Mouse (Mus musculus) limb, embryonic 13.5 days (tissue): Measurements from ENCODE around the gene Gcnt3. TPM values are rescaled to one million over a fixed set of nuclear protein-coding genes. Genes with fewer than 3 reads are reported as not detected.

Source experiments
- ATAC-seq: fragments of 200-750 bp; cut with Nextera tagmentation; 2 replicates; pipeline ENCODE4 v1.8.0; 2017; ENCODE audit warnings: low read depth, moderate number of reproducible peaks, moderate TSS enrichment; ENCODE audit not compliant: low FRiP score
- H3K27ac ChIP-seq: fragments of 300-500 bp; sonication (generic); 2 replicates; pipeline ENCODE4 v1.5.1; 2015; ENCODE audit warnings: inconsistent platforms, mild to moderate bottlenecking, moderate library complexity
- H3K27me3 ChIP-seq: fragments of 300-500 bp; sonication (generic); 2 replicates; pipeline ENCODE4 v1.6.1; 2015; ENCODE audit warnings: mild to moderate bottlenecking, inconsistent platforms
- H3K36me3 ChIP-seq: fragments of 300-500 bp; sonication (generic); 2 replicates; pipeline ENCODE4 v1.6.1; 2015; ENCODE audit warnings: inconsistent platforms, mild to moderate bottlenecking, moderate library complexity
- H3K4me1 ChIP-seq: fragments of 300-500 bp; sonication (generic); 2 replicates; pipeline ENCODE4 v1.6.1; 2015; ENCODE audit warnings: inconsistent platforms
- H3K4me2 ChIP-seq: fragments of 300-500 bp; sonication (generic); replicated peaks from 2 replicates; pipeline ENCODE4 v1.6.1; 2015; ENCODE audit warnings: inconsistent platforms, mild to moderate bottlenecking, moderate library complexity
- H3K4me3 ChIP-seq: fragments of 300-500 bp; sonication (generic); 2 replicates; pipeline ENCODE4 v1.5.1; 2015; ENCODE audit warnings: moderate library complexity, mild to moderate bottlenecking, inconsistent platforms
- H3K9ac ChIP-seq: fragments of 300-500 bp; sonication (generic); 2 replicates; pipeline ENCODE4 v1.6.1; 2015; ENCODE audit warnings: mild to moderate bottlenecking, inconsistent platforms
- H3K9me3 ChIP-seq: fragments of 300-500 bp; sonication (generic); 2 replicates; pipeline ENCODE4 v1.6.1; 2016; ENCODE audit warnings: inconsistent platforms
- WGBS: fragments of 180-500 bp; shearing (Covaris S2); methylation state at CpG from one replicate; pipeline ENCODE4 v1.1.7; 2015; 5-methylcytosine and 5-hydroxymethylcytosine counted together
- polyA plus RNA-seq: library from polyadenylated mRNA; unstranded; fragments of >200 nt; fragmentation: Nextera tagmentation; extraction: Ambion mirVana; gene quantifications from 2 replicates; pipeline ENCODE4 v1.2.1, GENCODE M21; 2015

Gene Gcnt3
- polyA plus RNA-seq, 1 experiment from 2014 or later, result 0.03 TPM

GRCm38 (mm10) chr9:70012408-70012901 is 25.4 kb downstream of the Gcnt3 start, which contains the start of gene Gtf2a2:
Gene Gtf2a2, plus strand, starts transcription at chr9:70012550.
- H3K9ac ChIP-seq, result peak within 1 kb of the TSS; percentile 90
- H3K27me3 ChIP-seq, result no peaks in the 10 kb centered on the region
- WGBS, result under 1% methylated on average over 53 of the region's 57 CpGs
- peak within 1 kb of the TSS; percentile 74 for H3K4me2 ChIP-seq
- H3K4me3 ChIP-seq, result peak within 1 kb of the TSS; percentile 86
- peak; percentile 98 for ATAC-seq
- H3K9me3 ChIP-seq, result no peaks in the 10 kb centered on the region
- peak within 1 kb of the TSS; percentile 91 for H3K27ac ChIP-seq
- peaks cover 17% of the 10 kb centered on the region for H3K4me1 ChIP-seq
- H3K36me3 ChIP-seq, result peaks cover 37% of the 10 kb centered on the region

GRCm38 (mm10) chr9:70011537-70012407 is 26.1 kb downstream of the Gcnt3 start:
- peak overlapping the region; percentile 90 for H3K9ac ChIP-seq
- H3K4me1 ChIP-seq, result peaks cover 17% of the 10 kb centered on the region
- H3K4me2 ChIP-seq, result peak overlapping the region; percentile 74
- peak overlapping the region; percentile 91 for H3K27ac ChIP-seq
- H3K36me3 ChIP-seq, result peaks cover 37% of the 10 kb centered on the region
- H3K4me3 ChIP-seq, result peak overlapping the region; percentile 86
- 62% methylated on average over 14 of the region's 14 CpGs for WGBS
- no peaks in the 10 kb centered on the region for H3K9me3 ChIP-seq
- ATAC-seq, result no peak
- H3K27me3 ChIP-seq, result no peaks in the 10 kb centered on the region

- no peak overlapping the region for H3K9ac ChIP-seq
- H3K9me3 ChIP-seq, result no peaks in the 10 kb centered on the region
- H3K4me1 ChIP-seq, result peaks cover 17% of the 10 kb centered on the region
- H3K4me3 ChIP-seq, result no peak overlapping the region
- no peak overlapping the region for H3K4me2 ChIP-seq
- peaks cover 39% of the 10 kb centered on the region for H3K36me3 ChIP-seq
- H3K27me3 ChIP-seq, result no peaks in the 10 kb centered on the region
- ATAC-seq, result no peak
- no peak overlapping the region for H3K27ac ChIP-seq
- 91% methylated on average over 5 of the region's 5 CpGs for WGBS
Measured at GRCm38 (mm10) chr9:70010781-70011473, 27.0 kb downstream of the Gcnt3 start.

DNA sequence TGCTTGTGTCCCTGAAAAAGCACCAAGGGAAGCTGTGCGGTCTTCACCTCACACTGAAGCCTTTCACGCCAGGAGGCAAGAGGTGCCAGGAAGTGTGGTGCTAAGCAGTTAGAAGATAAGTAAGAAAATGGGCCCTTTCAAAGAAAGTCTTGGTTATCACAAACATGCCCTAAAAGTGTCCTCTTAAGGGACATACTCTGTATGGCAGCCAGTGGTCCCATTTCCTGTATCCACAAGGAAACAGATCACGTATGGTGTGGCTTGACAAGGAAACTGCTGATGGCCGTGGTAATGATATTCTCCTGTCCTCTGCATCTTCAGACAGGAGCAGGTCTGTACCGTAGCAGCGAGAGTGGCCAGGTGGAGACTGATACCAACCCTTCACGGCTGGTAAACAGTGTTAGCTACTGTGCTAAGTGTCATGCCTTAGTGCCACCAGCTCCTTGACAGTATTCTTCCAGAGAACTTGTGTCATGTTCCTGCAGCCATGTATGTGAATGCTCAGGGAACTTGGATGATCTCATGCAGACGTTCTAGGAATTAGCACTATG is 28.1 kb downstream of the Gcnt3 start:
- peaks cover 48% of the 10 kb centered on the region for H3K36me3 ChIP-seq
- WGBS, result 87% methylated on average over 8 of the region's 8 CpGs
- H3K4me2 ChIP-seq, result no peak overlapping the region
- H3K4me1 ChIP-seq, result peaks cover 17% of the 10 kb centered on the region
- H3K4me3 ChIP-seq, result no peak overlapping the region
- ATAC-seq, result no peak
- no peaks in the 10 kb centered on the region for H3K27me3 ChIP-seq
- no peaks in the 10 kb centered on the region for H3K9me3 ChIP-seq
- no peak overlapping the region for H3K9ac ChIP-seq
- no peak overlapping the region for H3K27ac ChIP-seq

DNA sequence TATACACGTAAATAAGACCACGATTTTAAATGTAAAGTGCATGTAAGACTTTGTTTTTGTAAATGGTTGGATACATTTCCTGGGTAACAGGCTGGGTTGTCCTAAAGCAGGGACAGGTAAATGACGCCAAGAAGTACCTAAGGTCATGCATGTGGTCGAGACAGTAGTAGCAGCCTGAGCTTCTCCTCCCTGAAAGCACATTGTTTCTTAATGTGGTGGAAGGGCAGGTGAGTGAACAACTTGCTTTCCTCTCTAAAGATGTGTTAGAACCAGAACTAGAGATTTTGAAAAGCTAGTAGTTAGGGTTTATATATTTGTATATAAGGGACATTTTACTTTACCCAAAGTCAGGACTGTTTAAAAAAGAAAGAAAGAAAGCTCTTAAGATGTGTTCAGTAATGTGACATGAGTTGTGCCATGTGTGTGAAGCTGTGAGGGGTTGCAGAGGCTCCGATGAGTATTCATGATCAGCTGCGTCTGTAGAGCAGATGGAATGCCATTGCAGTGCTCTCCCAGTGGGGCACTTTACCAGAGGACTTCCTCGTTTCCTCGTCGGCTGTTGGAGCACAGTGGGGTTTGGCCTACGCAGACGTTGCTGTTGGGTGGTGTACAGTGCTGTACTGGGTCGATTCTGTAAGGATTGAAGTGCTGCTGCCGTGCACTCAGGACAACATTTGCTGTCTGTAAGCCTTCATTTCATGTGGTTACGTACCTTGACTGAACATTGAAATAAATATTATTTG is 30.2 kb downstream of the Gcnt3 start:
- no peak overlapping the region for H3K27ac ChIP-seq
- H3K9me3 ChIP-seq, result no peaks in the 10 kb centered on the region
- no peaks in the 10 kb centered on the region for H3K27me3 ChIP-seq
- no peak overlapping the region for H3K4me2 ChIP-seq
- ATAC-seq, result no peak
- H3K4me1 ChIP-seq, result peaks cover 3% of the 10 kb centered on the region; the same call in 1 of the 2 replicates
- no peak overlapping the region for H3K4me3 ChIP-seq
- 87% methylated on average over 14 of the region's 14 CpGs for WGBS
- H3K36me3 ChIP-seq, result peaks cover 64% of the 10 kb centered on the region
- H3K9ac ChIP-seq, result no peak overlapping the region

DNA sequence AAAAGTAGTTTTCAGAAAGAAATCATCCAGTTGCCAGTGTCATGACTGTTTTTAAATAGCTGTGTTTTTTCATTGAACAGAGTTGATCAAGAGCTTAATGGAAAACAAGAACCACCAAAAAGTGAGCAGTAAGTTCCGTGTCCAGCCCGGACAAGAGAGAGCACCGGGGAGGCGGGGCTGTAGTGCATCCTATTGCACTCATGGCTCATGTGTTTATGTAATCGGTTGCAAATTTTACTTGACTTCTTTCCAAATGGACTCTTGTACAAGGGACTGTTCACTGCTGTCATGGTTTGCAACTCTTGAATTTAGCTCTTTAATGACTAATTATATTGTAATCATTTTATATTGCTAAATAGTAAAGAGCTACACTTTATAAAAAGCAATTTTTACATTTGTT is 30.9 kb downstream of the Gcnt3 start:
- Histone ChIP-seq H3K4me3 (no peak overlapping the region), H3K9me3 (no peaks in the 10 kb centered on the region), H3K4me1 (peaks cover 3% of the 10 kb centered on the region; the same call in 1 of the 2 replicates), H3K9ac (no peak overlapping the region), H3K4me2 (no peak overlapping the region), H3K27me3 (no peaks in the 10 kb centered on the region), H3K36me3 (peaks cover 69% of the 10 kb centered on the region), H3K27ac (no peak overlapping the region)
- 96% methylated on average over 5 of the region's 5 CpGs for WGBS
- no peak for ATAC-seq

DNA sequence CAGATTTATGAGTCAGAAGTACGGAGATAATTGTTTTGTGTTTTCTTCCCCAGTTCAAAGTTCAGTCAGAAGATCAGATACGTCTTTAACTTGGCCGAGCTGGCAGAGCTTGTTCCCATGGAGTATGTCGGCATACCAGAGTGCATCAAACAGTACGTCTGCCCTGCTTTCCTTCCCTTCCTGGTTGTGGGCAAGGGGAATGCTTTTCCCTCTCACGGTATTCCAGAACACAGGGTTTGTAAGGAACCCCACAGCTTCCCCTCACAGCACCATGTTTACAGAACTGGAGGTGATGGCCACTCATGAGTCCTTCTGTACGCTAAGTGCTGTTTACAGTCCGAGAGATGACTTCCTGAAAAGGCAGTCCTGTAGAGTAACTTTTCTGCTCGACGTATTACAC is 34.4 kb downstream of the Gcnt3 start:
- 89% methylated on average over 10 of the region's 10 CpGs for WGBS
- peaks cover 82% of the 10 kb centered on the region for H3K36me3 ChIP-seq

GRCm38 (mm10) chr9:69999318-69999717 is 38.6 kb downstream of the Gcnt3 start:
- ATAC-seq, result no peak
- WGBS, result 75% methylated on average over 1 of the region's 1 CpGs
- H3K27me3 ChIP-seq, result no peaks in the 10 kb centered on the region
- no peak overlapping the region for H3K4me2 ChIP-seq
- no peak overlapping the region for H3K27ac ChIP-seq
- H3K9me3 ChIP-seq, result no peaks in the 10 kb centered on the region
- peaks cover 83% of the 10 kb centered on the region for H3K36me3 ChIP-seq
- H3K9ac ChIP-seq, result no peak overlapping the region
- H3K4me3 ChIP-seq, result no peak overlapping the region
- no peaks in the 10 kb centered on the region for H3K4me1 ChIP-seq

More for the DNA sequence above, 34.4 kb downstream of the Gcnt3 start:
- H3K4me1 ChIP-seq, result no peaks in the 10 kb centered on the region
- H3K4me3 ChIP-seq, result no peak overlapping the region
- H3K27ac ChIP-seq, result no peak overlapping the region
- H3K4me2 ChIP-seq, result no peak overlapping the region
- no peaks in the 10 kb centered on the region for H3K27me3 ChIP-seq
- H3K9me3 ChIP-seq, result no peaks in the 10 kb centered on the region
- no peak for ATAC-seq
- no peak overlapping the region for H3K9ac ChIP-seq

DNA sequence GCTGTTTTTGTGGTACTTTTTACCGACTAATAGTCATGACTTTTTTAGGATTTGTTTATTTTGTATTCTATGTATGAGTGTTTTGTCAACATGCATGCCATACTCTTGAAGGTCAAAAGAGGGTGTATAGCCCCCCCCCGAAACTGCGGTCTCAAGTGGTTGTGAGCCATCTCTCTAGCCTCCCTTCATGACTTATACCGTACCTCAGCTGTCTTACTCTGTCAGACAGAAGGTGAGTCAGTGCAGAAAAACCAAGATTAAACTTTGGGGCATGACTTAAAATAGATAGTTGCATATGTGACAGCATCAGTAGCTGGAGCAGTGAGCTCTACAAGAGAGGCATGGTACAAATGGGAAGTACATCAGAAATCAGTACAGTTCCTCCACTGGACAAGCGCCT is 43.3 kb downstream of the Gcnt3 start:
- peaks cover 54% of the 10 kb centered on the region for H3K36me3 ChIP-seq
- no peak overlapping the region for H3K4me3 ChIP-seq
- WGBS, result 94% methylated on average over 5 of the region's 5 CpGs
- H3K27ac ChIP-seq, result no peak overlapping the region
- no peak for ATAC-seq
- no peaks in the 10 kb centered on the region for H3K27me3 ChIP-seq
- peaks cover 32% of the 10 kb centered on the region for H3K4me1 ChIP-seq
- no peaks in the 10 kb centered on the region for H3K9me3 ChIP-seq
- no peak overlapping the region for H3K4me2 ChIP-seq
- H3K9ac ChIP-seq, result no peak overlapping the region

DNA sequence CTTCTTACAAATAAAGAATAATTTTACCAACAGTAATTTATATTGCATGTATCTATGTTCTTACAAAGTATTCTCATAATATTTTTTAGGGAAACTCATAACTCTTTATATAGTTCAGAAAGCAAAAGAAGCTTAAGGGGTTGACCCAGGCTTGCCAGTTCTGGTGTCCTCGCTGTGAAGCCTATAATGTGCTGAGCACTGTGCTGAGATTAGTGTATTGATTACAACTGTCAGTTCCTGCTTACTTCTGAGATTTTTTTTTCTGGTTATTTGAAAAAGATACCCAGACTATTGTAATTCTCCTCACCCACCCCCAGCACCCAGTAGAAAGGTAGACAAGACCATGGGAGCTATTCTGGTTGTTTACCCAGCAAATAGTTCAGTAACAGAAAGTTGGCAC is 44.4 kb downstream of the Gcnt3 start:
- no peaks in the 10 kb centered on the region for H3K9me3 ChIP-seq
- 91% methylated on average over 1 of the region's 1 CpGs for WGBS
- no peak for ATAC-seq
- no peak overlapping the region; the same call in 1 of the 2 replicates for H3K27ac ChIP-seq
- H3K27me3 ChIP-seq, result no peaks in the 10 kb centered on the region
- H3K4me1 ChIP-seq, result peaks cover 36% of the 10 kb centered on the region
- no peak overlapping the region for H3K4me3 ChIP-seq
- H3K4me2 ChIP-seq, result no peak overlapping the region
- peaks cover 44% of the 10 kb centered on the region for H3K36me3 ChIP-seq
- no peak overlapping the region for H3K9ac ChIP-seq

GRCm38 (mm10) chr9:69992841-69993277 is 45.0 kb downstream of the Gcnt3 start:
- H3K27ac ChIP-seq, result no peak overlapping the region; the same call in 1 of the 2 replicates
- peaks cover 39% of the 10 kb centered on the region for H3K36me3 ChIP-seq
- peaks cover 40% of the 10 kb centered on the region for H3K4me1 ChIP-seq
- H3K4me3 ChIP-seq, result no peak overlapping the region
- no peaks in the 10 kb centered on the region for H3K27me3 ChIP-seq
- 0 out of 2 replicates have a peak overlapping the region, but pooled peaks have one; percentile 35 for H3K9ac ChIP-seq
- 74% methylated on average over 5 of the region's 5 CpGs for WGBS
- H3K9me3 ChIP-seq, result no peaks in the 10 kb centered on the region
- no peak overlapping the region for H3K4me2 ChIP-seq
- ATAC-seq, result no peak
